Mouse (Mus musculus) heart, adult 11 months (tissue): ENCODE data around the gene Speer4a.
"Not testable (repeated sequence)": the region's sequence is repeated elsewhere in the genome, so short reads cannot be mapped to it uniquely, and the experiment has no call there.

Source experiments
- DNase-seq: peaks from one replicate; pipeline ENCODE4 v3.0.0; 2022

The Speer4a gene

GRCm38 (mm10) chr5:26039458-26039857 is at the start of gene Speer4a:
Gene Speer4a, minus strand, starts transcription at chr5:26039558.
- DNase-seq = not testable (repeated sequence)

GRCm38 (mm10) chr5:26079023-26079422 is 39.7 kb upstream of the Speer4a start:
- DNase-seq = not testable (repeated sequence)

GRCm38 (mm10) chr5:26070716-26071115 is 31.4 kb upstream of the Speer4a start:
- DNase-seq = no peak

- not testable (repeated sequence) for DNase-seq
These were observed 19.1 kb upstream of the Speer4a start, which contains the start of gene Gm7347 for GRCm38 (mm10) chr5:26058481-26058880. Gene Gm7347, minus strand, starts transcription at chr5:26058581.

GRCm38 (mm10) chr5:26022816-26023215 is 16.5 kb downstream of the Speer4a start, which contains the start of gene Gm5862:
Gene Gm5862, minus strand, starts transcription at chr5:26022916.
- not testable (repeated sequence) for DNase-seq

GRCm38 (mm10) chr5:26007697-26008096 is 31.7 kb downstream of the Speer4a start:
- DNase-seq = not testable (repeated sequence)

- DNase-seq = peak; percentile 81
These were observed 32.2 kb downstream of the Speer4a start for GRCm38 (mm10) chr5:26006937-26007695.

- not testable (repeated sequence) for DNase-seq
These were observed 34.7 kb downstream of the Speer4a start, which contains the start of gene Gm1979 for GRCm38 (mm10) chr5:26004698-26005097. Gene Gm1979, minus strand, starts transcription at chr5:26004798.

GRCm38 (mm10) chr5:25988550-25988949 is 50.8 kb downstream of the Speer4a start, which contains the start of gene Gm21698:
Gene Gm21698, minus strand, starts transcription at chr5:25988650.
- DNase-seq = not testable (repeated sequence)
